Mouse (Mus musculus) midbrain, postnatal 0 days (tissue): ENCODE data around the gene Apold1. TPM values are rescaled to one million over a fixed set of nuclear protein-coding genes. Genes with fewer than 3 reads are reported as not detected.

ENCODE experiments used
- ATAC-seq: fragments of 200-750 bp; cut with Nextera tagmentation; 2 replicates; pipeline ENCODE4 v1.8.0; 2017; ENCODE audit warnings: moderate number of reproducible peaks, mild to moderate bottlenecking, moderate TSS enrichment, moderate library complexity; ENCODE audit not compliant: low FRiP score
- DNase-seq: peaks from one replicate; pipeline ENCODE4 v3.0.0-alpha.2; 2015; ENCODE audit warnings: low spot score
- H3K27ac ChIP-seq: fragments of 300-500 bp; sonication (generic); 2 replicates; pipeline ENCODE4 v1.5.1; 2014; ENCODE audit warnings: low read depth, mild to moderate bottlenecking, low read length, mixed read lengths
- H3K27me3 ChIP-seq: fragments of 300-500 bp; sonication (generic); 2 replicates; pipeline ENCODE4 v1.6.1; 2014; ENCODE audit warnings: low read length, control low read depth, mixed read lengths; ENCODE audit not compliant: insufficient read depth
- H3K36me3 ChIP-seq: fragments of 300-500 bp; sonication (generic); 2 replicates; pipeline ENCODE4 v1.6.1; 2014; ENCODE audit warnings: low read length, control low read depth, mixed read lengths; ENCODE audit not compliant: insufficient read depth
- H3K4me1 ChIP-seq: fragments of 300-500 bp; sonication (generic); 2 replicates; pipeline ENCODE4 v1.6.1; 2014; ENCODE audit warnings: mild to moderate bottlenecking, control low read depth, antibody characterized with exemption, low read length, mixed read lengths; ENCODE audit not compliant: insufficient read depth
- H3K4me2 ChIP-seq: fragments of 300-500 bp; sonication (generic); 2 replicates; pipeline ENCODE4 v1.6.1; 2014; ENCODE audit warnings: low read depth, mild to moderate bottlenecking, low read length, mixed read lengths; ENCODE audit not compliant: poor library complexity, severe bottlenecking
- H3K4me3 ChIP-seq: fragments of 300-500 bp; sonication (generic); 2 replicates; pipeline ENCODE4 v1.5.1; 2014; ENCODE audit warnings: low read depth, mild to moderate bottlenecking, low read length, moderate library complexity
- H3K9ac ChIP-seq: fragments of 300-500 bp; sonication (generic); replicated peaks from 2 replicates; pipeline ENCODE4 v1.6.1; 2014; ENCODE audit warnings: mild to moderate bottlenecking, low read length, moderate library complexity, mixed read lengths; ENCODE audit not compliant: poor library complexity, severe bottlenecking
- H3K9me3 ChIP-seq: fragments of 300-500 bp; sonication (generic); 2 replicates; pipeline ENCODE4 v1.6.1; 2016; ENCODE audit warnings: low read length, control low read depth
- CTCF ChIP-seq: IDR thresholded peaks from 2 replicates; pipeline ENCODE4 v1.5.1; 2016; ENCODE audit warnings: antibody characterized with exemption, mild to moderate bottlenecking
- WGBS: fragments of 180-500 bp; shearing (Covaris S2); extraction: QIAGEN DNeasy Blood & Tissue Kit; methylation state at CpG from one replicate; pipeline ENCODE4 v1.1.7; 2014; 5-methylcytosine and 5-hydroxymethylcytosine counted together
- polyA plus RNA-seq: library from polyadenylated mRNA; unstranded; fragments of >200 nt; fragmentation: Nextera tagmentation; extraction: Ambion mirVana; gene quantifications from 2 replicates; pipeline ENCODE4 v1.2.1, GENCODE M21; 2015
- total RNA-seq: library from RNA; depleted of rRNA; stranded (reverse); fragments of >200 nt; gene quantifications from 2 replicates; pipeline ENCODE4 v1.2.3, GENCODE M21; 2014

The Apold1 gene
- total and polyA plus RNA-seq, 2 experiments from 2014 or later = 5.1 to 5.8 TPM

GRCm38 (mm10) chr6:134984748-134985147 is 3.2 kb downstream of the Apold1 start:
- Histone ChIP-seq H3K9me3 (no peaks in the 10 kb centered on the region), H3K27ac (no peak overlapping the region), H3K4me3 (no peak overlapping the region), H3K4me1 (no peaks in the 10 kb centered on the region), H3K36me3 (no peaks in the 10 kb centered on the region), H3K4me2 (no peak overlapping the region), H3K27me3 (no peaks in the 10 kb centered on the region), H3K9ac (no peak overlapping the region)
- peak; percentile 54 for DNase-seq
- WGBS = 73% methylated on average over 3 of the region's 3 CpGs
- TF ChIP-seq CTCF = peak; percentile 67
- ATAC-seq = no peak

GRCm38 (mm10) chr6:134988377-134988776 is 6.9 kb downstream of the Apold1 start:
- H3K36me3 ChIP-seq = no peaks in the 10 kb centered on the region
- H3K4me3 ChIP-seq = no peak overlapping the region
- no peak for TF ChIP-seq CTCF
- DNase-seq = no peak
- H3K4me1 ChIP-seq = no peaks in the 10 kb centered on the region
- WGBS = 80% methylated on average over 9 of the region's 9 CpGs
- no peaks in the 10 kb centered on the region for H3K27me3 ChIP-seq
- no peaks in the 10 kb centered on the region for H3K9me3 ChIP-seq
- no peak for ATAC-seq
- no peak overlapping the region for H3K27ac ChIP-seq
- no peak overlapping the region for H3K4me2 ChIP-seq
- H3K9ac ChIP-seq = no peak overlapping the region

- no peak for DNase-seq
- no peaks in the 10 kb centered on the region for H3K4me1 ChIP-seq
- H3K27ac ChIP-seq = no peak overlapping the region
- no peak overlapping the region for H3K4me3 ChIP-seq
- H3K9ac ChIP-seq = no peak overlapping the region
- ATAC-seq = no peak
- TF ChIP-seq CTCF = no peak
- H3K9me3 ChIP-seq = no peaks in the 10 kb centered on the region
- no peaks in the 10 kb centered on the region for H3K27me3 ChIP-seq
- 93% methylated on average over 6 of the region's 6 CpGs for WGBS
- no peaks in the 10 kb centered on the region for H3K36me3 ChIP-seq
- H3K4me2 ChIP-seq = no peak overlapping the region
Measured at GRCm38 (mm10) chr6:134990674-134991073, 9.2 kb downstream of the Apold1 start.

- H3K36me3 ChIP-seq = no peaks in the 10 kb centered on the region
- no peak for TF ChIP-seq CTCF
- no peak overlapping the region for H3K4me2 ChIP-seq
- H3K4me1 ChIP-seq = no peaks in the 10 kb centered on the region
- no peak for DNase-seq
- H3K27me3 ChIP-seq = no peaks in the 10 kb centered on the region
- 73% methylated on average over 12 of the region's 12 CpGs for WGBS
- no peak; the same call in 1 of the 2 replicates for ATAC-seq
- no peaks in the 10 kb centered on the region for H3K9me3 ChIP-seq
- no peak overlapping the region for H3K27ac ChIP-seq
- H3K9ac ChIP-seq = no peak overlapping the region
- H3K4me3 ChIP-seq = no peak overlapping the region
Measured at GRCm38 (mm10) chr6:134994031-134994651, 12.6 kb downstream of the Apold1 start.

- no peak overlapping the region for H3K9ac ChIP-seq
- DNase-seq = no peak
- ATAC-seq = no peak
- H3K4me3 ChIP-seq = no peak overlapping the region
- no peaks in the 10 kb centered on the region for H3K4me1 ChIP-seq
- H3K27ac ChIP-seq = no peak overlapping the region
- H3K36me3 ChIP-seq = no peaks in the 10 kb centered on the region
- H3K27me3 ChIP-seq = no peaks in the 10 kb centered on the region
- TF ChIP-seq CTCF = no peak
- H3K9me3 ChIP-seq = no peaks in the 10 kb centered on the region
- WGBS = 81% methylated on average over 8 of the region's 8 CpGs
- H3K4me2 ChIP-seq = no peak overlapping the region
Measured at GRCm38 (mm10) chr6:134994985-134995384, 13.5 kb downstream of the Apold1 start.

- Histone ChIP-seq H3K4me1 (no peaks in the 10 kb centered on the region), H3K9me3 (no peaks in the 10 kb centered on the region), H3K27me3 (no peaks in the 10 kb centered on the region), H3K36me3 (no peaks in the 10 kb centered on the region), H3K4me3 (no peak overlapping the region), H3K27ac (no peak overlapping the region), H3K4me2 (no peak overlapping the region), H3K9ac (no peak overlapping the region)
- TF ChIP-seq CTCF = peak; percentile 35; the same call in 1 of the 2 replicates
- no peak for ATAC-seq
- DNase-seq = no peak
- WGBS = 86% methylated on average over 2 of the region's 2 CpGs
Measured at GRCm38 (mm10) chr6:134996918-134997317, 15.4 kb downstream of the Apold1 start.
